Mouse (Mus musculus) c-Kit-positive CD71-positive TER-119-negative erythroid progenitor cells, embryonic 14.5 days (primary cell): ENCODE measurements at regions not wholly inside any gene's neighbourhood (a gene's known extent, or its start where the extent isn't known, plus 50 kb on each side); places are given as distances from the start of the nearest gene placed in this dataset.
"Not testable (repeated sequence)": the region's sequence is repeated elsewhere in the genome, so short reads cannot be mapped to it uniquely, and the experiment has no call there.

Source experiments
- DNase-seq: peaks from one replicate; pipeline ENCODE4 v3.0.0-alpha.2; 2013; ENCODE audit warnings: low read depth

GRCm38 (mm10) chr8:88064414-88065110, 54.0 kb upstream of the Cnep1r1 start:
- DNase-seq, result no peak

GRCm38 (mm10) chr8:88059107-88059506, 59.5 kb upstream of the Cnep1r1 start:
- not testable (repeated sequence) for DNase-seq

DNA sequence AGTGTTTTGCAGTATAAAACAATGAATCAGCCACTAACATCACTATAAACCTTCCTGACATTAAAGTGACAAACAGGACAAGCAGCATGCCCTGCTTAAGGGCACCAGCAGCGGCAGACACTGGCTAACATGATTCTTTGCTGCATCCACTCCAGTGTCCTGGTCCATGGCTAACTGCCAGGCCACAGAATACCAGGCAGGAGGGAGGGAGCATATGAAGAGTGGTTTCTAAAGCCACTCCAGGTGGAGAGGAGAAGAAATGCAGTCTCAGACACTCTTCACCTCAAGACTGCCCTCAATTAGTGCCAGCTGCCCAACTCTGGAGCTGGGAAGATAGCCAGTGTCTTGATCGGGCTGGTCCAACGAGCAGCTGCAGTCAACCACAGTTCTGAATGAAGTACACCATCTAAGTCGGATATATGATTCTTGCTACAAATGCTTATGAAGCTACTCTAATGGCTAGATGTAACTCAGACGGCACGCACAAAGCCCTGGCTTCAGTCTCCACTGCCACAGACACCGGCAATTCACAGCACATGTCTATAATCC, 60.8 kb upstream of the Cnep1r1 start:
- DNase-seq, result no peak

DNA sequence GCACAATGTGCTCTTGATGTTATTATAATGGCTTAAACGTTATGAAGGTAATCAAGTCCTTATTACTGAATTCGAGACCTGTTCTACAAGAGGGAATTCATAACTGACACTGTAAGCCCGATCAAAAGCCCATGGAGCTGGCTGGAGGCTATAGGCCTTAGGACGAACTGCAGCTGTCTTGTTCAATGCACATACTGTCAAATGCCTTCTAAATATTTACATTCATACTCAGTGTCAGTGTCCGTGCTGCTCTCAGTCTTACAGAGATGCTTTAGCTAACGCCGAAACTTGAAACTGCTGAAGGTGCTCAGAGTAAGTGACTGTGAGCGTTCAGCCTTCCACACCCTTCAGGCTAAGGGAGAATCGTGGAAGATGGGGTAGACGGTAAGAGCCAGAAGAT, 67.9 kb upstream of the Cnep1r1 start:
- DNase-seq, result no peak

DNA sequence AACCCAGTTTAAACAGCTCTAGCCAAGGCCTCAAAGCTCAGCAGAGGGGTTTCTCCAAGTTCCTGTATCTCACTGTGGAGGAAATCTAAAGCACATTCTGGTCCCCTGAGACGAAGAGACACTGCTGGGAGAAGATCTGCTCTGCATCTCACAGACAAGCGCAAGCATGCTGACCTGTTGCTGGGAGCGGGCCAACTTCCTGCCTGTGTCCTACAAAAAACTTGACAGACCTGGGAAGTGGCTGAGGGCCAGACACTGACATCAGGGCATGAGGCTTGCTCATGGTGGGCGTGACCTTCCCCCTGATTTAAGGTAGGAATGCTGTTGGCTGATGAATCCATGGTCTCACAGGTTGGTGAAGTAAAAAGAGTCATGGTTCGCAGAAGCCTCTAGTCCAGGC, 69.5 kb upstream of the Cnep1r1 start:
- no peak for DNase-seq

DNA sequence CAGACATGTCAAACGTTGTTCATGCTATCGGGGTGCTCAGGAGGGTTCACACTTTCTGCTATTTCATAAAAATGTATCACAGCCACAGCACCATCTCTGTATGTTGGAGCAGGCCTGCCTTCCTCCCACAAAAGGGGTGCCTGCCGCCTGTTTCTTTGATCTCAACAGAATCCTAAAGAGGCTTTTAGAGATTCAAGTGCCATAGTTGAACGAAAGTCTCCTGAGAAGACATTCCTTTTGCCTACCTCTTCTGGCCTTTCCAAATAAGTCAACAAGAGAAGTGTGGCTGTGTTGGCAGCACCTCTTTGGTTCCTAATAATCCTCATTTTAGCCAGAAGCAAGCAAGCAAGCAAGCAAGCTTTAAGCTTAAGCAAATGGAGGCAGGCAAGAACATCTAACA, 72.6 kb upstream of the Cnep1r1 start:
- no peak for DNase-seq

DNA sequence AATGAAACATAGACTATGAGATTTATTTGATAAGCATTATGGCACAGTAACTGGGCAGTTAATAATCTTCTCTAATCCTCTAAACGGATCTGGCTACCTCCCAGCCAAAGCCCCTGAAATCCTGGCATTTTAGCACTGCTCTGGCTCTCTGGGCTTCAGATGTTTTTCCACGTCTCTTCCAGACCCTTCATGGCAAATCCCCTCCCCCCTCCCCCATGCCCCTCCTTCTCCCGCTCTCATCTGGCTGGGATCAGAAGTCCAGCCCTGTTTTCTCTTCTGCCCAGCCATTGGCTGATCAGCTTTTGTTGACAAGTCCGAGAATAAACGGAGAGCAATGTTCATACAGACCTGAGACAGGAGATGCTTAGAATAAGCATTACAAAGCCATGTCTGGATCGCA, 79.3 kb upstream of the Cnep1r1 start:
- no peak for DNase-seq

DNA sequence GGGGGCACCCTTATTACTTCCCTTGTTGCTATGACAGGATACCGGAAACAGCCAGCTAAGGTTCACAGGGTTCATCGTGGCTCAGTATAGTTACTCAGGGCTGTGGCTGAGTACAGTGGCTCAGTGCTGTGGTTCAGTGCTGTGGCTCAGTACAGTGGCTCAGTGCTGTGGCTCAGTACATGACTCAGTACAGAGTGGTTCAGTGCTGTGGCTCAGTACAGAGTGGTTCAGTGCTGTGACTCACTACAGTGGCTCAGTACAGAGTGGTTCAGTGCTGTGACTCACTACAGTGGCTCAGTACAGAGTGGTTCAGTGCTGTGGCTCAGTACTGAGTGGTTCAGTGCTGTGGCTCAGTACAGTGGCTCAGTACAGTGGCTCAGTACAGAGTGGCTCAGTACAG, 78.6 kb upstream of the Zfp423 start:
- no peak for DNase-seq

DNA sequence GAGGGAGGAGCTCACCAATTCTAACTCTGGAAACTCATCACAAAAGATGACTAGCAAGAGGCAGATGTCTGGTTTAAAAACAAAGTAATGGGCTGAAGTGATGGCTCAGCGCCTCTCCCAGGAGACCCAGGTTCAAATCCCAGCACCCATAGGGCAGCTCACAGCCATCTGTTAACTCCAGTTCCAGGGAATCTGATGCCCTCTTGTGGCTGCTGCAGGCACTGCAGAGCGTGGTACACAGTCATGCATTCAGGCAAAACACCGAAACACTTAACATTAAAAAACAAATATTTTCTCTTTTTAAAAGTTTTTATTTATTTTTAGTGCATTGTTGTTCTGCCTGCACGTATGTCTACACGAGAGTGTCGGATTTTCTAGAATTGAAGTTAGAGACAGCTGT, 73.7 kb upstream of the Zfp423 start:
- DNase-seq, result peak; percentile 9

DNA sequence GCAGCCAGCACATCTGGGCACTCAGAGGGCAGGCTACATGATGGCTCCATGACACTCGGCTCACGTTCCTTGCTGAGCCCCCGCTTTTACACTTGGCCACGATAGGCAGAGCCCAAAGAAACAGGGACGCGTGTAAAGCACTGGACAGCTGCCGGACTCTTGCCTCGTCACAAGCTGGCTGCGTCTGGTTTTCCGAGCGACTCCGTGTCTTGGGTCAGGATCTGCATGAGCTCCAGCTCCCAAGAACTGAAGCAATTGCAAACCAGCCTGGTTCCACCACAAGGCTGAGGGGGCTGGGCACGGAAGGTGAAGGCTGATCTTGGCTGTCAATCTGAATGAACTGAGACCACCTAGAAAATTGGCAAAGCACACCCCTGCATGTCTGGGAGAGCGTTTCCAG, 65.1 kb upstream of the Zfp423 start:
- DNase-seq, result no peak

DNA sequence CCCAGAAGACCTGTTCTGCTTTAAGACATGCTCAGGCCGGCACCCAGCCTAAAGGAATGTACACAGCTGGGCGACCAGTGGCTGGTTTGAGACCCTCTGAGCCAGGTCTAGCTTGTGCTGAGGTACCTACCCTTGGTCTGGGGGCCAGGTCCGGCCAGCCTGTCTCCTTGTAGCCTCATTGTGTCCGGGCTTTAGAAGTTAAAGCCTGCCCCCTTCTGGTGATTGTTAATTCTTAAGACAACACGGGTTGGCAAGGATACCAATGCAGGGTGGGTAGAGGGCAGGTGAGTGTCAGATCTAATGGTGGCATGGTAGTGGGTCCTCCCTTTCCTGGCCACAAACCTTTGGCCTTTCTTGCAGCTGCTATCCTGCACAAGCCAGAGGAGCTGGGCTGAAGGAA, 64.0 kb upstream of the Zfp423 start:
- no peak for DNase-seq

GRCm38 (mm10) chr8:88022776-88023385, 63.5 kb upstream of the Zfp423 start:
- no peak for DNase-seq

- DNase-seq, result no peak
Observed at GRCm38 (mm10) chr8:88019243-88020115, 60.1 kb upstream of the Zfp423 start.

- no peak for DNase-seq
Observed at GRCm38 (mm10) chr8:88018494-88018893, 59.1 kb upstream of the Zfp423 start.

DNA sequence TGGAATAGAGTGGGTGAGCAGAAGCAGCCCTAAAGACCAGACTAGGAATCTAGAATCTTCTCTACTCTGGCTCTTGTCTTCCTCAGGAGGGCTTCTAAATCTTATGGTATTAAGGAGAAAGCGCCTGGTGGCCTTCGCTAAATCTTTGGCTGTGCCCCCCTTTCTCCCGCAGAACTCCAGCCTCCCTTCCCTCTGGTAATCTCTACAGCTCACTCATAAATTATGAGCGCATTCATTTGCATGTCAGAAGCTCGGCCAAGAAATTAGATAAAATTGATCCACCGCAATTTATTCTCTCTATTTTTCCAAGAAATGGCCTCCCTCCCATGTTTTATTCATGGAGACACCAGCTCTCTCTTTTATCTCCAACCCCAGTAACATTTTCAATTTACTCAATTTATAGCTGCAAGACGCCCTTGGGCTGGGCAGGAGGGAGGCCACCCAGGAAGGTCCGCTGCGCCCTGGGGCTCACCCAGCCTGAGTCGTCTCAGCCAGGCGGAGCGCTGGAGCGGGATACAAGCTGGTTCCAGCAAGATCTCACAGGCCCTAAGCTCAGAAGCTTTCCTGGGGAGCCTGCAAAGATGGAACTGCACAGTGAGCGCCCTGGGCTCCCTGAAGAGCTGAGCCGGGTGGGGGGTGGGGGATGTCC, 52.9 kb upstream of the Zfp423 start:
- no peak for DNase-seq

DNA sequence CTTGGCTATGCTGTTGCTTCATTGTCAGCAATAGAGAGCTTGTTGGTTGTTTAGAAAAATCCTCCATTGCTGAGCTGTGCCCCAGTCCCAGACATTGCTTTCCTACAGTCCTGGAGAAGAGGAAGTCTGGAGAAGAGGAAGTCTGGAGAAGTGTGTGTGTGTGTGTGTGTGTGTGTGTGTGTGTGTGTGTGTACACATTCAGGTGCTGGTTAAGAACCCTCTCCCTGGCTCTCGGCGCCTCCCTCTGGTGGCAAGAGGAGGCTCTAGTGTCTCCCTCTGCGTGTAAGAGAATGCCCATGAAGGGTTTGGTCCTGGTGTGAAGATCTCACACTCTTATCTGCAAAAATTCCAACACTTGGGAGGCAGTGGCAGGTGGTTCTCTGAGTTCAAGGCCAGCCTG, 51.2 kb upstream of the Zfp423 start:
- no peak for DNase-seq

DNA sequence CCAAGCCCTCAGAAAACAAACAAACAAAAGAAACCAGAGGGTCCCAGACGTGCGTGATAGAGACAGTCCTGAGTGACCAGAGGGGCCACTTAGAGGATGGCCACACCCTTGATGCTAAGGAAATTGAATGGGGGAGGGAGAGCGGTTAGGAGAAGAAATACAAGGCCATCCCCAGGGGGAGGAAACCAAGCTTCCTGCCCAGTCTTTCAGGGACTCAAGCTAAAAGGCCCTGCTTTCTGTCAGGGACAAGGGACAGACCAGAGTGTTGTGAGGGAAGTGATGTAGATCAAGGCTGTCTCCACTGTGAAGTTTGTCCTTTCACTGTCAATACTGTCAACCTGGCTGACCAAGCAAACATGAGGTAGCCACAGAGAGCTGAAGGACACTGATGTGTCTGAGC, 50.5 kb upstream of the Zfp423 start:
- DNase-seq, result no peak
